Mouse (Mus musculus) myocyte (in vitro differentiated cells): ENCODE measurements around the gene Trappc10.

Experiments
- CEBPB ChIP-seq: IDR thresholded peaks from 2 replicates; pipeline ENCODE4 v1.6.1; 2011; ENCODE audit warnings: mild to moderate bottlenecking, moderate library complexity; ENCODE audit not compliant: poor library complexity, insufficient read depth, severe bottlenecking
- MAX ChIP-seq: IDR thresholded peaks from one replicate; pipeline ENCODE4 v1.6.1; 2011; ENCODE audit warnings: low read depth, mild to moderate bottlenecking, control low read depth
- MYOD1 ChIP-seq, 3 experiments: IDR thresholded peaks; one replicate each; pipeline ENCODE4 v1.6.1; 2011; ENCODE audit warnings: control low read depth in 2 of 3, low read depth in 2 of 3, mild to moderate bottlenecking in 2 of 3, moderate library complexity in 1 of 3; ENCODE audit not compliant: insufficient read length in 2 of 3, control insufficient read depth in 1 of 3
- POLR2A ChIP-seq: IDR thresholded peaks from one replicate; pipeline ENCODE4 v1.6.1; 2011; ENCODE audit warnings: low read depth, mild to moderate bottlenecking, control low read depth, moderate library complexity; ENCODE audit not compliant: insufficient read length
- POLR2AphosphoS2 ChIP-seq: IDR thresholded peaks from one replicate; pipeline ENCODE4 v1.6.1; 2011; ENCODE audit warnings: low read depth, control low read depth; ENCODE audit not compliant: insufficient read length
- TCF12 ChIP-seq: IDR thresholded peaks from one replicate; pipeline ENCODE4 v1.6.1; 2011; ENCODE audit warnings: mild to moderate bottlenecking, control low read depth; ENCODE audit not compliant: poor library complexity, insufficient read depth, severe bottlenecking
- USF1 ChIP-seq: IDR thresholded peaks from one replicate; pipeline ENCODE4 v1.6.1; 2011; ENCODE audit warnings: low read depth, mild to moderate bottlenecking, control low read depth, moderate library complexity

DNA sequence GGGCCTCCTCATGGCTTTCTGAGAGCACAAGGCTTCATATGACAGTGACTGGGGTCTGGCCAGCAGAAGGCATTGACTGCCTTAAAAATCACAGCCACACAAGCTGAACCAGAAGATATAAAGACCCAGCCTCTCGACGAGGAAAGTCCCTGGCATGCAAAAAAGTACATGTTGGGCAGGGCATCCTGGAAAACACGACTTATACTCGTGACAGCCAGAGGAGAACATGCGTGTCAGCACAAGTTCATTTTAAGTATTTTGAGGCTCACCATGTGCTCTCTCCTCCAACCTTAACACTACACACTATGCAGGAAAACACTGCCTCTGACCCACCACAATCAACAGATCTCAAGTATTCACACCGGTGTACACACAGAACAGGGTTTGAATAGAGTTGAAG lies 20.3 kb downstream of the Trappc10 start:
- no peak for TF ChIP-seq POLR2A
- no peak for TF ChIP-seq CEBPB
- TF ChIP-seq USF1: no peak
- TF ChIP-seq MYOD1 (IDR thresholded peaks at IDR 0.05; ENCODE audit: control insufficient read depth in 1 of 3, insufficient read length in 2 of 3, low read depth in 2 of 3): no peak
- no peak for TF ChIP-seq MAX
- no peak for TF ChIP-seq POLR2AphosphoS2
- no peak for TF ChIP-seq TCF12
